Mouse (Mus musculus): ENCODE results near the gene Kdm5b.

Gene Kdm5b

GRCm38 (mm10) chr1:134552396-134552795 is 7.6 kb upstream of the Kdm5b start:
- DNase-seq: no peak

- peak in 1 of 2 experiments; percentile 10 for DNase-seq
Measured at GRCm38 (mm10) chr1:134555240-134555870, 4.6 kb upstream of the Kdm5b start.

GRCm38 (mm10) chr1:134555871-134556670 is 3.9 kb upstream of the Kdm5b start:
- DNase-seq: peak; percentile 65 to 68

GRCm38 (mm10) chr1:134556671-134557218 is 3.2 kb upstream of the Kdm5b start:
- peak; percentile 86 to 92 for DNase-seq

- no peak for DNase-seq
Measured at GRCm38 (mm10) chr1:134558511-134558910, 1.5 kb upstream of the Kdm5b start.

GRCm38 (mm10) chr1:134559226-134559625 is 745 bp upstream of the Kdm5b start:
- no peak for DNase-seq

GRCm38 (mm10) chr1:134560396-134560795 is 425 bp downstream of the Kdm5b start:
- peak in 1 of 2 experiments; percentile 55 for DNase-seq

- peak; percentile 21 to 44 for DNase-seq
Measured at GRCm38 (mm10) chr1:134560801-134561769, 1.1 kb downstream of the Kdm5b start.

- DNase-seq: no peak
Measured at GRCm38 (mm10) chr1:134561770-134562143, 1.8 kb downstream of the Kdm5b start.

GRCm38 (mm10) chr1:134562457-134562856 is 2.5 kb downstream of the Kdm5b start:
- no peak for DNase-seq

- DNase-seq: no peak
Measured at GRCm38 (mm10) chr1:134563726-134564125, 3.8 kb downstream of the Kdm5b start.

- DNase-seq: no peak
Measured at GRCm38 (mm10) chr1:134567511-134567910, 7.5 kb downstream of the Kdm5b start.

- DNase-seq: no peak
Measured at GRCm38 (mm10) chr1:134570171-134570570, 10.2 kb downstream of the Kdm5b start.

GRCm38 (mm10) chr1:134570631-134571030 is 10.7 kb downstream of the Kdm5b start:
- no peak for DNase-seq

- DNase-seq: no peak
Measured at GRCm38 (mm10) chr1:134573300-134573931, 13.4 kb downstream of the Kdm5b start.

GRCm38 (mm10) chr1:134573932-134574315 is 14.0 kb downstream of the Kdm5b start:
- DNase-seq: no peak

GRCm38 (mm10) chr1:134577384-134578120 is 17.6 kb downstream of the Kdm5b start:
- DNase-seq: no peak

GRCm38 (mm10) chr1:134580796-134581195 is 20.8 kb downstream of the Kdm5b start:
- DNase-seq: no peak

- DNase-seq: no peak
Measured at GRCm38 (mm10) chr1:134583560-134583959, 23.6 kb downstream of the Kdm5b start.

- DNase-seq: no peak
Measured at GRCm38 (mm10) chr1:134589676-134590075, 29.7 kb downstream of the Kdm5b start.

GRCm38 (mm10) chr1:134591773-134592172 is 31.8 kb downstream of the Kdm5b start:
- DNase-seq: no peak
